Mouse (Mus musculus) embryo, embryonic 11 days (tissue): ENCODE measurements around the gene Fkbp10.

Source experiments
- DNase-seq: peaks from one replicate; pipeline ENCODE4 v3.0.0-alpha.2; 2015

Gene Fkbp10

DNA sequence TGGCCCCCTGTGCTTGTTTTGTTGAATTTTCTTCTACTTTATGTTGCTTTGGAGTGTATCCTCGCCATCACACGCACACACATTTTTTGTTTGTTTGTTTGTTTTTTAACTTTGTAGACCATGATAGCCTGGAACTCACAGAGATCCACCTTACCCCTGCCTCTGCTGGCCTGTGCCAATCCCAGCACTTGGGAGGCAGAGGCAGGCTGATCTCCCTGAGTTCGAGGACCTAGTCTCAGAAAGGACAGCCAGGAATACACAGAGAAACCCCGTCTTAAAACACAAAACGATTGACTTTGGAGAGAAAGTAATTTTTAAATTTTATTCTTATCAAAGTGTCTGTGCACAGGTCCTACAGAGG is 57.4 kb downstream of the Fkbp10 start:
- DNase-seq, result no peak
